Mouse (Mus musculus) lung, postnatal 10 days (tissue): Measurements from ENCODE around the gene Pigb.

ENCODE experiments used
- DNase-seq: peaks from one replicate; pipeline ENCODE4 v3.0.0; 2021

Pigb gene

DNA sequence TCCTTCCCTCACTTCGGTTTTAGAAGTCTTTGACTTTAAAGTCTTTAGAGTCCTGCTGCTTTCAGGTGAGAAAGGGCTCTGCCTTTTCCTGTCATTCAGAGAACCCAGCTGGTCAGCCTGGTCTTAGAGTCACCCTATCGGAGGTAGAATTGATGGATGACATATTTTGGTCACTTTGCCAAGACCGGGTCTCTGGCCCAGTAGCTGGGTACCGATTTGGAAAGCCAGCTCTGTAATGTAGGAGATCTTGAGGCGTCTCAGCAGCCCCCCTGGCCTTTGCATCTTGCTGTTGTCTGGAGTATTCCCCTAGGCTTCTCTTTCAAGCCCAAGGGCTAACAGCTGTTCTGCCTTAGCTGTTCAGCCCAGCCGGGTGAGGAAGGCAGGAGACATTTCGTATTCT, 5.0 kb upstream of the Pigb start:
- peak; percentile 26 for DNase-seq

DNA sequence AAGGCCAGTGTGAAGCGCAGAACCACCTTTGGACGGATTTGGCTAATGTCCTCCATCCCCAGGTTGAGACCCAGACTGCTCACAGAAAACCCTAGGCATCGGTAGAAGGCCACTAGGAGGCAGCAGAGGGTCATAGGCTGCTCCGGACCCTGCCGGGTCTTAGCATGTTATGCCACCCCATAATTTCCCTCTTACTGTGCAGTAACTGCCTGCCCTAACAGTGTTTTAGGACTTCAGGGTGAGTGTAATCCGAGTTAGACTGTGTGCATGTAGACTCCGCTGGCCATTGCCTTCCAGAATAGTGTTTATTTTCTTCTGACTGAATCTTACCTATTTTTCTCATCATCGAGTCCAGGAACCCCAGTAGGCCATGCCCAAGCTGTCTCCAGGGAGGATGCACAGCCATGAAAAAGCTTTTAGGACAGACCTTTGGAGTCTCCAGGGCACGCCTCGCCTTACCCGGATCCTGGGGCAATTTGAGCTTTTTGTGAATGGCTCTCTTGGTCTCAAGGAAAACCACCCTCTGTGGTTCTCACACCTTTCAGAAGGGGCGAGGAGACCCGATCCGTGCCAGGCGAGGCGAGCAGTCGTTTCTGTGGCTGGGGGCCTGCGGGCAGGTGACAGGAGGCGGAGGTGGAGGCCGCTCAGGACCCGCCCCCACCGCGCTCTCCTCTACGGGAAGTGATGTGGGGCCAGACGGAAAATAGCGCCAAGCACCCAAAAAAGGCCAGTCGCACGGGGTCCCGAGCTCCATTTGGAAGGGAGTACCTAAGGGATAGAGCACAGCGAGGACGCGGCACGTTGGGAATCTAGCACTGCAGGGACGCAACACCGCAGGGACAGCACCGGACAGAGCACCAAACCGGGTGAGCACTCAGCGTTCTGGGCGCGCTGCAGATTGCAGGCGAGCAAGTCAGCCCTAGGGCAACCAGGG, 4.2 kb upstream of the Pigb start, which contains the start of gene Rab27a:
Rab27a (plus strand) TSS at position 709 of the 934 bp plus-strand sequence.
- DNase-seq, result peak; percentile 93

DNA sequence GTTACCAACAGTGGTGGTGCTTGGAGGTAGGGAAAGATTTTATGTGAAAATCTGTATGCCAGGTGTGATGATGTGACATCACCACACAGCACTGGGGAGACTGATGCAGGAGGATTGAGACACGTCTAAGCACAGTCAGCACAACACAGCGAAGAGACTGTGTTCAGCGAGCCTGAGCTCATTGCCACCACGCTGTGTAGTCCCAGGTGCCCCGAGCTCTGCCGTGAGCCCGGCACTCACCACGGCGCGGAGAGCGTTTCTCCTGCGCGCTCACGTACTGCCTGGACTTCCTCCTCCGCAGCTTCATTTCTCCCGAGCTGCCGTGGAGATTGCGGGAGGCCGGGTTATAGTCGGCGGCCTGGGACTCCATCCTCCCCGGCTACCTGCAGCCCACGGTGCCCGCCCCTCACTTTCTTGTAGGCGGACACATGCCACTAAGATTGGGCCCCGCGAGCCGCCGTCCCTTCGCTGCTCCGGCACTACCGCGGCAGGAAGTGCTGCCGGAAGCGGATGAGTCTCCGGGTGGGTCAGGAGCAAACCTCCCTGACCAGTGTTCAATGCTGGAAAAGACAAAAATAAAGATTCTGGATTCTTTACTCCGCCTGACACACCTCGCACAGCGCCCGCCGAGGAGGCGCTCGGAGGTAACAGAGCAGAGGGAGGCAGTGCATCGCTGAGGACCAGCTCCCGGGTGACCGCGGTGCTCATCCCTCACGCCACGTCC, 794 bp downstream of the Pigb start:
- DNase-seq, result peak; percentile 93

DNA sequence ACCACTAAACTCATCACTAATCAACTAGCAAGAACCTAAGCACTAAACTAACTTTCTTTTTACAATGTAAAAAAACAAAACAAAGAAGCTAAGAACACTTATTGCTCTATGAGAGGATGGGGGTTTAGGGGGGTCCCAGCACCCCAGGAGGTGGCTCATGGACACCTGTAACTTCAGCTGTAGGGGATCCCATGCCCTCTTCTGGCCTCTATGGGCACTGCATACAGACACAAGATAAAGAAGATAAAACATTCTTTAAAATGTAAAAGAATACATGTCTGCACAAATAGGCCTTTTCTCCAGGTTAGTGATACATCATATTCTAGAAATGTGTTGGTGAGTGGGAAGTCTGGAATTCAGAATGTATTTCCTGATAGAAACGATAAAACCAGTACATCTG, 6.8 kb downstream of the Pigb start:
- DNase-seq, result no peak

DNA sequence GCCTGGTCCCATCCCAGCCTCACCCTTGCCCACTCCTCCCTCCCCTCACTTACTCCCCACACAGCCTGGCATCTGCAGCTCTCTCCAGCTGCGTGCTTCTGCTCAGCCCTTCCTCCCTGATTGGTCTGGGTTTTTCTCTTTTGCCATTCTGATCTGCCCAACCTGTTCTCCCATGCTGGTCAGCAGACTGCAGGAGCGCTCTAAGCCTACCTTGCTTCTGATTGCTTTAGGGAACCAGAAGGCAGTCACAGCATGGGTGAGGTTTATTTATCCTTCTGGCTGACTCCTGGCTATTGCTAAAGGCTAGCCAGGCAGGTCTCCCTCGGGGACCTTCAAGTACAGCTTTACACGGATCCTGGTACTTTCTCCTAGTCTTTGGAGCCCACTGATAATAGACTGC, 8.8 kb downstream of the Pigb start:
- no peak for DNase-seq

DNA sequence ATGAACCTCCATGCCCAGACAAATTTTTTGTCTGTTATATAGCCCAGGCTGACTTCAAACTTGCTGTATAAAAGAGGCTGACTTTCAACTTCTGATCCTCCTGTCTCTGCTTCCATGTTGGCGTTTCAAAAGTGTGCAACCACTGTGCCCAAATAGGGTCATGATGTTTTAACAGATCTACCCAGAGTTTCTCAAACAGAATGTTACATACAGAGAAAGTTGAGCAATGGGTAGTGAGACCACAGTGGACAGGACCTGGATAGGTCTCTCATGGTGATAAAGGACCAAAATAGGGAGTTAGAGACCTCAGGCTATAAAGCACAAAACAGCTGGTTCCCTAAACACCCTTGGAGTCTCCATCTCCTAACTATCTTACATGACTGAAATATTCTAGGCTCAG, 9.7 kb downstream of the Pigb start:
- no peak for DNase-seq

DNA sequence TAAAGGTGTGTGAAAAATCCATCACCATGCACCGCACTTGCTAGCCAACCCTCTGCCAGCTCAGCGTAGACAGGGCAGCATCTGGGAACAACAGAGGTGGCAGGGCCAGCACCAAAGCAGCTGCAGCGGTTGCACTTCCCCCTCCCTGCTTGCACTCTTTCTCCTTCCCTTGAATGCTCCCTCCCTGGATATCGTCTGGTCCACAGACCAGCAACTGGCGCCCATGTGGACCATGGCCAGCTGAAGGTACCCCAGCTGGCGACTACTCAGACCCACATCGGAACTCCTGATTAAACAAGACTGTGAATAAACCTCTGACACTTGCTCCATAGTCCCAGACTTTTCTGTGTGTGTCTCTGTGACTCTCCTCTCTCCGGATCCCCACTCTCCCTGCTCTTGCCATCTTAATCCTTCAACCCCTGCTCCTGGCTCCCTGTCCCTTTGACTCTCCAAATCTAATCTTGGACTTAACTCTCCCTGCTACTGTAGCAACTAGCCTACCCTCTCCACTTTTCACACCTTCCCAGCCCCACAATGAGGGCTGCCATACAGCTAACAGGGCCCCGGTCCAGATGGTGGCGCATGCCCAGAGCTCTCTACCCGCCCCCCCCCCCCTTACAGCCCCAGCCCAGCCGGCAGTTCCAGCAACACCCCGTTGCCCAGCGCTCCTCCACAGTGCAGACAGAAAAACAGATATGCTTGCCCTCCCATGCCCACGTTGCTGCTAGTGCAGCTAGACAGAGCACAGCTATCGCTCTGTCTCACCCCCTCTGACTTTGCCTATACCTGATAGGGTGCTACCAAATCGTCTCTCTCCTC, 14.2 kb downstream of the Pigb start:
- DNase-seq, result no peak

DNA sequence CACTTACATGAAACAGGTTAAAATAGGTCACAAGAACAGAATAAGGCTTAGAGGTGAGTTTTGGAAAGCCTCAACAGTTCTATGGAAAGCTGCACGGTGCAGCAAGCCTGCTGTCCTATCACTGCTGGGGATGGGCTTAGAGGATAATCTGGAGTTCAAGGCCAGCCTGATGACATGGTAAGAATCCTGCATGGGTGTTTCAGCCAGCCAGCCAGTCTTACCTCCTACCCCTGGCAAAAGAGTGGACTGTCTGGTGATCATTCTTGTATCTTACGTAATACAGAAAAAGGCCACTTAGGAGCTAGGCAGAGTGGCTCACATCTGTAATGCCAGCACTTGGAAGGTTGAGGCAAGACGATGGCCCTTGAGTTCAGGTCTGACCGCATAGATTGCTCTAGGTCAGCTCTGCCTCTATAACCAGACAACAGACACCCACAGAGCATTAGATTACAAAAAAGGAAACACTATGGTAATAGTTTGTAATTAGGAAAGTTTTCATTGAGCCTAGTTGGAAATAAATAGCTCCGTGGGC, 19.5 kb downstream of the Pigb start:
- DNase-seq, result no peak

DNA sequence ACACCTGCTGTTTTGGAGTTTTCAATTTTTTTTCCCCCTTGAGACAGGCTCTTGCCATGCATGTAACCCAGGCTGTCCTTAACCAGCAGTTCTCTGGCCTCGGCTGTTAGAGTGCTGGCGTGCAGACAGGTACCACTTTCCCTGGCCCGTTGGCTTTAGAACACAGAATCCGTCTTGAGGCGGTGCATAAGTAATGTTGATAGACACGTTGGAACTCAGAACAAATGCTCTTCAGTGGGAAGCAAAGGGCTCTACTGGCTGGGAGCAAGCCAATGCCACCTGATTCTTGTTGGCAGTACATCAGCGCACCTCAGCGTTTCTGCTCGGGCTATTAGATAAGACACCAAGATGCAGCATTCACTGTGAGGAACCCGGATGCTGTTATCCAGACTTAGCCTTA, 20.3 kb downstream of the Pigb start:
- peak; percentile 17 for DNase-seq

DNA sequence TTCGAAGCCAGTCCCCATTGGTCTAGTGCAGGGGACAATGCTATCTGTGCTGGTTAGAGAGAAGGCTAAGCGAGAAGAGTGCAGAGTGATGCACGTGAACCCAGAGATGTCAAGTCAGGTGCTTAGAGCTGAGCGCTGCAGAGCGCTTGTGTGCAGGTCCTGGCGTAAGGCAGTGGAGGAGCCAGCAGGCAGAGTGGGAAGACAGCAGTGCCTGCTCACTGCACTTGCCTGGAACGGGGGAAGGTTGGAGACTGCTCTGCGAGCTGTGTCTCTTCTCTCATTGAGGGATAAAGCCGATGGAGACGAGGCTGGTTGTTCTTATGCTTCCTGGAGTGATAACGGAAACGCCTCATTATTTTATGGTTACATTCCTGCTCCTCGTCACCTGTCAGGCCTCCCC, 25.5 kb downstream of the Pigb start:
- no peak for DNase-seq

DNA sequence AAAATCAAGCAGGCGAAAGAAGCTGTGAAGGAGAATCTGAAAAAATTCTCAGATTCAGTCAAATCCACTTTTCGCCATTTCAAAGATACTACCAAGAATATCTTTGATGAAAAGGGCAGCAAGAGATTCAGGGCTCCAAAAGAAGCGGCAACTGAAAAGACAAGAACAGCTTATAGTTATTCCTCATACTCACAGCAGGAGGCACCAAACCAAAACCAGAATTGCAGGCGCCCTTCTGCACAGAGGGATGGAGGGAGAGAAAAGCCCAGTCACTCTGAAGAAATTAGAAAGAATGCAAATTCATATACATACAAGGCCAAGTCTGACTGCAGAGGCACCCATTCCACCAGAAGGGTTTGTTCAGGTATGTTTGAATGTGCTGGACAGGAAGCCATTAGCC, 27.5 kb downstream of the Pigb start:
- no peak for DNase-seq

DNA sequence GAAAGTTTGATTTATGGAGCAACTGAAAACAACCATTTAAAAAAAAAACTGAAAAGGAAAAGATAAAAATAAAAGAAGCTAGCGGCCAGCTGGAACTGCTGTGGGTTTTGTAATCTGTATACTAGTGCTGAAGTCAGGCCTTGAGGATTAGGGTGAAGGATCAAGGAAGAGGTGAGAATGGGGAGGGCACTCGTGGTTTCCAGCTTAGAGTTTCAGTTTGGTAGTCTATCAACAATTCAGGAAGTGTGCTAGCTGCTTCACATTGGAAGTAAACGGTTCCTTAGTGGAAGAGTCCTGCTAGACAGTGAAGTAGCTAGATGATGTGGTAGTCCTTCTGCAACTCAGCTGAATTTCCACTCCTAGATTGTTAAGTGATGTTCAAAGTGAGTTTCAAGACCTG, 31.8 kb downstream of the Pigb start:
- DNase-seq, result no peak

DNA sequence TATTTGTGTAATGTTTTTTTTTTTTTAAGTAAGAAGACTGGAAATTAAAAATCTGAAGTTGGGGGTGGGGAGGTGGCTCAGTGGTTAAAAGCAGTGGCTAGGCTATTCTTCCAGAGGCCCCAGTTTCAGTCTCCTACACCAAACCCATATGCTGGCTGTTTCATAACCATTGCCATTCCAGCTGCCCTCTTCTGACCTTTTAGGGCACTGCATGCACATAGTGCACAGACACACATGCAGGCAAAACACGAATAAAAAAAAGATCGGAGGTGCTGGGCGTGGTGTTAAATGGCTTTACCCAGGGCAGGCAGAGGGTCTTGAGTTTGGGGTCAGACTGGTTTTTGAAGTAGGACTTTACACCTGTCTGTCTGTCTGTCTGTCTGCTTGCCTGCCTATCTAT, 34.0 kb downstream of the Pigb start:
- DNase-seq, result no peak

DNA sequence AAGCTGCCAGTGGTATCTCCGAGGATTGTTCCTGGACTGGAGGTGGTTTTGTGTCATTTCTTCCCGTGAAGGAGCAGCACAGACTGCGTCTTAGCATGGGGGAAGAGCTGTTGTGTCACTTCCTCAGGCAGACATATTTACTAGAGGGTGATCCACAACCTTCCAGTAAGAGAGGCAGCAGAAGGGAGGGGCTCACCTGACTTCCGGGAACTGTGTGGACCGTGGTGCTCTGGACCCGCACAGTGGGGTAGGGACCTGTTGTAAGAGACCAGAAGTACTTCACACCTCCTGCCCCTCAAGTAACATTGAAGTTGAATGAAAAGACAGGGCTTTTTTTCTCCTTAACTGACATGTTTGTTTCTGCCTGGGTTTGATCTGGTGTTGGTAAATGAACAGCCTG, 35.1 kb downstream of the Pigb start:
- no peak for DNase-seq

DNA sequence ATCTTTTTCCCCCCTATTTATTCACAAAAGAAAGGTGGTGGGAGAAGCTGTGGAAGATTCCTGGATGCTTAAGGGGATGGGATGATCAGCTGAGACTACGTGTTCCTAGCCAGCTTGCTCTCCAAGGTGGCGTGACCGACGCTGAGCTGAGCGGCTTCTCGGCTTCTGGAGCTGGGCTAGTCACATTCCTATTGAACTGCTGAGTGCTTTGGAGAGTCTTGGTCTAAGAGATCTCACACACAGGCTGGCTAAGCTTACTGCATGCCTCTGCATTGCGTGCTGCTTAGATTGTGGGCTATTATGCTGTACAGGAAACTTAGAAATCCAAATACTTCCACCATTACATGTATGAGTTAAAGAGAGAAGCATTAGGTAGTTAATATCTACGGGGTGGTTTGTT, 36.1 kb downstream of the Pigb start:
- peak; percentile 28 for DNase-seq

DNA sequence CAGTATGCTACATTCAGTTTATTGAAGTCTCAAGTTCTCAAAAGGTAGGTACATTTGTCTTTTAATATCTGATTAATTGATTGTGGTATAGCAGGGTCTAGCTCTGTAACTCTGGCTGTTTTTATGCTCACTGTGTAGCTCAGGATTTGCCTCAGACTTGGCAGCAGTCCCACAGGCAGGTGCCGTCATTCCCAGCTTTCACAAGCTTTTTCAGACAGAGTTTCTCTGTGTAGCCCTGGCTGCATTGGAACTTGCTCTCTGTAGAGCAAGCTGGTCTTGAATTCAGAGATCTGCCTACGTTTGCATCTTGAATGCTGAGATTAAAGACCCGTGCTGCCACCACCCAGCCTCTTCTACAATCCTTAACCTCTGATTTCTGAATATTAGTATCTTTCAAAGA, 38.0 kb downstream of the Pigb start:
- DNase-seq, result no peak

DNA sequence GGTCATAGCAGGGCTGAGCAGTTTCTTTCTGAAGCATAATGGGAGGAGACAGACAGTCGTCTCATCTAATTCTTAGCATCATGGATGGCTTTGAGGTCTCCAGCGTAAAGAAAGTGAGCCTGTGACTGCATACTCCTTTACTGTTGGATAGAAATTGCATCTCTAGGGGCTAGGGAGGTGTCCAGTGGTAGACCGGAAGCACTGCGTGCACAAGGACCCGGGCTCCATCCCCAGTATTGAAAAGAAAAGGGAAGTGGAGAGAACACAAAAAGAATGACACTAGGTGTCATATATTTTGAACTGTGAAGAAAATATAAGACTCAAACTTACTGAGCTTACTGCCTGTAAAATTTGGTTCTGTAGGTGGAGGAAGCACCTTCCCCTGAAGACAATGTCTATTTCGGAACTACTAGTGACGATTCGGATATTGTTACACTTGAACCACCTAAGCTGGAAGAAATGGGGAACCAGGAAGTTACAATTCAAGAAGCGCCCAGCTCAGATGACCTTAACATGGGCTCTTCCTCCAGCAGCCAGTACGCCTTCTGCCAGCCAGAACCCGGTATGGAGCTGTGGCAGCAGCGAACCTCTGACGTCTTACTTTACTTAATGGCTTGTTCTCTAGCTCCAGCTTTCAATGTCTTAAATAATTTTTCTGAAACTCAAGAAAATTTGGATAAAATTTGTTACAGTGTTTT, 38.7 kb downstream of the Pigb start:
- no peak for DNase-seq

DNA sequence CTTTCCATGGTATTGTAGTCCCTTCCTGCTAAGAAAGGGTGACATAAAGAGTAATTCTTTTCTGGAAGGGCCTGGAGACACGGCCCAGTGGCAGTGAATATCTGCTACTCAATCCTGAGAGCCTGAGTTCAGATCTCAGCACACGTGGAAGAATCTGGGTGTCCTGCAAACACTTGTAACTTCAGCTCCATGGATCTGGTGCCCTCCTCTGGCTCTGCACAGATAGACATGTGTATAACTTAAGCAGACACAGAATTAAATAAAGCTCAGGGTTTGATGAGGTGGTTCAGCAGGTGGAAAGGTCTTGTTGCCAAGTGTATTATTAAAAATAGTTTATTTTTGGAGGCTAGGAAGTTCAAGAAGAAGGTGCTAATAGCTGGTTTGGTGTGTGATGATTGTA, 39.7 kb downstream of the Pigb start:
- no peak for DNase-seq

DNA sequence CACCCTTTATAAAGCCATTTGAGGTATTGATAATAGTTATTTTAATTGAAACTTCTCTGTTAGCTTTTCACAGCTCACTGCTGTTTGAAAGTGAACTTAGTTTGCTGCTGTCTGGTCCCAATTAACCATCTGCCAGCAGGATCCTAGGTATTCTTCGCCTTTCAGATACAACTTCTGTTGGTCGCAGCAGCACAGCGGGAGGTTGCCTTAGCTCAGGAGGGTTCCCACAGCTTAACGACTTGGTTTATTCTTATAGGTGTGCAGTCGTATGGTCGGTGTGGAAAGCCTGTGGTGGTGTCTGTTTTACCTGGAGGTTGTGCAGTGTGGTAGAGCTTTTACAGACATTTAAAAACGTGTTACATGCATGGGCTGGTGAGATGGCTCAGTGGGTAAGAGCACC, 43.4 kb downstream of the Pigb start:
- no peak for DNase-seq

DNA sequence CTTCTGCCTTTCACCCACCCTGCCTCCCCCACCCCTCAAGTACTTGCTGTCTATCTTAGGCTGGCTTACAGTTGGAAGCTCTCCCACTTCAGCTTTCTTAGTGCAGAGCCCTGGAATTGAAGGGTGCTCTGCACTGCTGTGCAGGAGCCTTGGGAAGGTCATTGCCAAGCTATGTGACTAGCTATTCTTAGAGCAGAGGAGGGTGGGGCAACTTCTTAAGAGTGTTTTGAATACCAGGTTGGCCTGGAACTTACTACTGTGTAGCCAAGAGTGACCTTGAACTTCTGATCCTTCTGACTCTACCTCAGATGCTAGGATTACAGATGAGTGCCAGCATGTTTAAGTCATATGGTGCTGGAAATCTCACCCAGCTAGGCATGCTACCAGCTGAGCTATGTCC, 44.0 kb downstream of the Pigb start:
- DNase-seq, result no peak

DNA sequence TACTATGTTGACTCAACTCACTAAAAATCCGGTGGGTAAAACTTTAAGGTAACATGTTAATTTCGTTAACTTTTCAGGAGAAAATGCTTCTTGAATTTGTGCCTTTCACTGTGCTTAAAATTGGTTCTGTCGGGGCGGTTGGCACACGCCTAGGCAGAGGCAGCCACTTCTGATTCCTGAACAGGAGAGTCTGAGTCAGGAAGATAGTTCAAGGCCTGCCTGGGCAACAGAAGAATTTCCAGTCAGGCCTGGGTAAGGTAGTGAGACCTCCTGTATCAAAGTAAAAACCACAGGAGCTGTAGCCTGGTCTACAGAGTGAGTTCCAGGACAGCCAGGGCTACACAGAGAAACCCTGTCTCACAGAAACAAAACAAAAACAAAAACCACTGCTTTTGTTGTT, 47.6 kb downstream of the Pigb start:
- DNase-seq, result no peak

DNA sequence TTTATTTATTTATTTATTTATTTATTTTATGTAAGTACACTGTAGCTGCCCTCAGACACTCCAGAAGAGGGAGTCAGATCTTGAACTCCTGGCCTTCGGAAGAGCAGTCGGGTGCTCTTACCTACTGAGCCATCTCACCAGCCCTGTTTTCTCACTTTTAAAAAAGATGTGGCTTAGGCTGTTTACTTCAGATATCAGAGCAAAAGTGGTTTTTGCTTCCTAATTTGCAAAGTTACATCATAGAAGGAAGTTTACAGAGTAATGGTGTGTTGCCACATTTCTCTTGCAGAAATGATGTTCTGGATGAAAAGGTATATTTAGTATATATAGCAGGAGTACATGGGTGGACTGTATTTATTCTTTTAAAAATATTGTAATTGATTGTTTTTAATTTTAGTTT, 48.8 kb downstream of the Pigb start:
- DNase-seq, result no peak

DNA sequence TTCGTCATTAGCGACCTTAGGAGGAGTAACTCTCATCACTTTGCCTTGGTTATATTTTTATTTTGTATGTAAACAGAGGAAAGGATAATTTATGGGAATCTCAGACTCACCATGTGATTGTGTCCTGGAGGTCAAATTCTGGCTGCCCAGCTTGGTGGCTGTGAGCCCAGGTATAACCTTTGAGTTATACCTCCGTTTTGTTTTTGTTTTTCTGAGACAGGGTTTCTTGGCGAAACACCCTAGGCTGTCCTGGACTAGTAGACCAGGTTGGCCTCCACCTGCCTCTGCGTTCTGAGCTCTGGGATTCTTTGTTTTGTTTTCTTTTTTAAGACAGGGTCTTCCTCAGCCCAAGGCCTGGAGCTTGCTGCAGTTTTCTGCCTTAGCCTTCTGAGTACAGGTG, 51.5 kb downstream of the Pigb start:
- no peak for DNase-seq
